Mouse (Mus musculus) small intestine, adult 2 months (tissue): ENCODE measurements around the gene Derl2.

Experiments
- CTCF ChIP-seq: fragments of 200-500 bp; IDR thresholded peaks from 2 replicates; pipeline ENCODE4 v1.5.1; 2012; ENCODE audit warnings: low read depth, mild to moderate bottlenecking, control low read depth, inconsistent platforms, low read length, moderate library complexity, mixed read lengths; ENCODE audit not compliant: insufficient replicate concordance, insufficient read length; ENCODE audit errors: extremely low read depth
- POLR2A ChIP-seq: fragments of 200-500 bp; IDR thresholded peaks from 2 replicates; pipeline ENCODE4 v1.6.1; 2012; ENCODE audit warnings: low read depth, mild to moderate bottlenecking, control low read depth, inconsistent platforms, low read length, moderate library complexity

DNA sequence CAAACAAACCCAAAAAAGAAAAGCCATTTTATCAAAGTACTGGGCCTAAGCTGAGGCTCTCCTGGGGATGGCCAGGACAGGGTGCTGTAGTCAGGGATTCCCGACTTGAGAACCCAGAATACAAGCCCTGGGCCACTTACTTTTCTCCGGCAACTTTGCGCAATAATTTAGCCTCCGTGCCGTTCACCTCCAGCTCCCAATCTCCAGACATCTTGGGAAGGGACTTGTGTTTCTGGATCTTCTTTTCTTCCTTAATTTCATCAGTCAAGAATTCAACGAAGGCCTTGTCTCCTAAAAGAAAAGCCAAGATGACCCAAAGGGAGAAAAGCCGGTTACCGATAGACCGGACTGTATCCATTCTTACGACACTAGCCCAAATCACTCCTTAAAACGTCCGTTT lies 37.6 kb downstream of the Derl2 start:
- no peak for TF ChIP-seq POLR2A
- TF ChIP-seq CTCF = no peak
